8 mouse cellular contexts compared by ENCODE assay signal in the genomic region with DNA sequence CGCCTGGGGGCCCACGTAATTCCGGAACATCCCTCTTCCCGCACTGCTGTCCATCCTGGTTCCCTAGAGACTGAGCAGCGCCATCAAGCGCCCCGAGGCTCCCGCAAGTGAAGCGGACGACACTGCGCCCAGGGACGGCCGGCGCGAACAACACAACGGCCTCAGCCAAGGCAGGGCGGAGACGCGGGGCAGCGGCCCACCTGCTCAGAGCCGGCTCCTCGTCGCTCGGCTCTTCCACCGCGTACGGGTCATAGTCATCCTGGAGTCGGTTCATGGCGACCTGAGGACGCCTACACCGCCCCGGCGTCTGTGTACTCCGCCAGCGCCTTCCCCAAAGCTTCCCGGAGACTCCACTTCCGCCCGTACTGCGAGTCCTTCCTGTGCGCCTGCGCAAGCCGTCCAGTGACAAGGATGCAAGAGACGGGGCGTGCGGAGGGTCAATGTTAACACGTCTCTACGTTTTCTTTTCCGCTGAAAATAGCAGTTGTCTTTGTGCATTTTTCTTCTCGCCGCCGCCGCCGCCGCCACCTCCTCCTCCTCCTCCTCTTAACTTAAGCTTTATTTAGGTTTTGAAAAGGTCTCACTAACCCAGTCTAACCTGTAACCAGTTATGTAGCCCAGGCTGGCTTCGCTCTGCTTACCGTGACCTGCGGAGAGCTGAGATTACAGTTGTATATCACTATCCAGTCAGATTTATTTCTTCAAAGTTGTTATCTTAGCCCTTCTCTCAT. TPM values are rescaled to one million over a fixed set of nuclear protein-coding genes. Genes with fewer than 3 reads are reported as not detected.
DNase-seq lines count a peak whose midpoint lies in the region; ATAC-seq lines count a peak whose summit lies in the region.

A gene (minus strand): TSS at position 387 of the 731 bp plus-strand sequence.

- peaks cover 21% of the 10 kb centered on the region for H3K36me3 ChIP-seq in heart, embryonic 14.5 days (ENCODE audit: control insufficient read depth, insufficient read depth, low read length)
- H3K36me3 ChIP-seq in liver, embryonic 13.5 days = peaks cover 21% of the 10 kb centered on the region
- H3K36me3 ChIP-seq in stomach, embryonic 16.5 days (ENCODE audit: control insufficient read depth, insufficient read depth, low read length) = peaks cover 5% of the 10 kb centered on the region; the same call in 1 of the 2 replicates

- H3K4me2 ChIP-seq in heart, embryonic 14.5 days (ENCODE audit: low read length) = peak within 1 kb of the TSS; percentile 66
- peak within 1 kb of the TSS; percentile 85 for H3K4me2 ChIP-seq in liver, embryonic 13.5 days
- H3K4me2 ChIP-seq in stomach, embryonic 16.5 days (ENCODE audit: low read depth, low read length) = peak within 1 kb of the TSS; percentile 68

- WGBS in heart, embryonic 14.5 days = under 1% methylated on average over 57 of the region's 57 CpGs
- WGBS in liver, embryonic 13.5 days (ENCODE audit: insufficient replicate concordance) = under 1% methylated on average over 57 of the region's 57 CpGs
- WGBS in stomach, embryonic 16.5 days = under 1% methylated on average over 57 of the region's 57 CpGs

- peak within 1 kb of the TSS; percentile 87 for H3K27ac ChIP-seq in brown adipose tissue, adult 24 weeks (replicated peaks; ENCODE audit: low read depth, low read length)
- peak within 1 kb of the TSS; percentile 95 to 98 for H3K27ac ChIP-seq in heart, embryonic 14.5 days (replicated peaks in 1 of 2; ENCODE audit: control insufficient read depth in 1 of 2, insufficient read depth in 1 of 2, low read depth in 2 of 2, low read length in 2 of 2)
- peak within 1 kb of the TSS; percentile 97 for H3K27ac ChIP-seq in liver, embryonic 13.5 days
- peak within 1 kb of the TSS; percentile 96 for H3K27ac ChIP-seq in stomach, embryonic 16.5 days (ENCODE audit: low read length)

- H3K27me3 ChIP-seq in heart, embryonic 14.5 days (ENCODE audit: control insufficient read depth, insufficient read depth, low read length) = no peaks in the 10 kb centered on the region
- H3K27me3 ChIP-seq in liver, embryonic 13.5 days = no peaks in the 10 kb centered on the region
- no peaks in the 10 kb centered on the region for H3K27me3 ChIP-seq in stomach, embryonic 16.5 days (ENCODE audit: control insufficient read depth, insufficient read depth, low read length)

- DNase-seq in CD4-positive, CD25-positive, alpha-beta regulatory T cell, adult 2 months (ENCODE audit: low read depth, low spot score) = peak; percentile 96
- peak; percentile 73 for DNase-seq in fibroblast of lung, adult 2 months (ENCODE audit: low read depth)
- peak; percentile 97 for DNase-seq in kidney, postnatal 14 days
- peak; percentile 93 for DNase-seq in liver, embryonic 13.5 days
- DNase-seq in neural tube, embryonic 10.5 days (ENCODE audit: extremely low spot score, low spot score) = peak; percentile 92

- H3K4me3 ChIP-seq in brown adipose tissue, adult 24 weeks (ENCODE audit: insufficient read depth, low read depth, low read length) = peak within 1 kb of the TSS; percentile 75
- peak within 1 kb of the TSS; percentile 77 to 78 for H3K4me3 ChIP-seq in heart, embryonic 14.5 days (ENCODE audit: control insufficient read depth in 1 of 2, insufficient read depth in 1 of 2, low read depth in 1 of 2, low read length in 2 of 2)
- peak within 1 kb of the TSS; percentile 86 for H3K4me3 ChIP-seq in liver, embryonic 13.5 days (replicated peaks)
- H3K4me3 ChIP-seq in stomach, embryonic 16.5 days (replicated peaks; ENCODE audit: low read length) = peak within 1 kb of the TSS; percentile 67

- H3K4me1 ChIP-seq in brown adipose tissue, adult 24 weeks (ENCODE audit: control insufficient read depth, insufficient read depth, insufficient read length, low read length) = no peaks in the 10 kb centered on the region
- peaks cover 0 to 6% of the 10 kb centered on the region in 2 experiments; a peak in 3 of 4 replicates for H3K4me1 ChIP-seq in heart, embryonic 14.5 days (ENCODE audit: control insufficient read depth in 2 of 2, insufficient read depth in 2 of 2, low read length in 2 of 2)
- peaks cover 44% of the 10 kb centered on the region for H3K4me1 ChIP-seq in liver, embryonic 13.5 days (replicated peaks)
- 0 out of 2 replicates have a peak, but pooled peaks cover 3% of the 10 kb centered on the region for H3K4me1 ChIP-seq in stomach, embryonic 16.5 days (ENCODE audit: control insufficient read depth, insufficient read depth, low read length)

- H3K9ac ChIP-seq in heart, embryonic 14.5 days (ENCODE audit: low read length) = peak within 1 kb of the TSS; percentile 90
- H3K9ac ChIP-seq in liver, embryonic 13.5 days = peak within 1 kb of the TSS; percentile 92
- peak within 1 kb of the TSS; percentile 81 for H3K9ac ChIP-seq in stomach, embryonic 16.5 days (ENCODE audit: low read length)

- no peaks in the 10 kb centered on the region for H3K9me3 ChIP-seq in heart, embryonic 14.5 days (ENCODE audit: control insufficient read depth, low read length)
- no peaks in the 10 kb centered on the region for H3K9me3 ChIP-seq in liver, embryonic 13.5 days (replicated peaks)
- no peaks in the 10 kb centered on the region for H3K9me3 ChIP-seq in stomach, embryonic 16.5 days (replicated peaks; ENCODE audit: control insufficient read depth, low read length)

- peak; percentile 90 for ATAC-seq in heart, embryonic 14.5 days (ENCODE audit: insufficient number of reproducible peaks, insufficient read depth, low FRiP score, low read depth)
- peak; percentile 87 for ATAC-seq in liver, embryonic 13.5 days (ENCODE audit: low read depth)
- peak; percentile 94 for ATAC-seq in stomach, embryonic 16.5 days (ENCODE audit: insufficient read depth, low FRiP score)

RNA-seq across cellular contexts. Expression of the gene that starts here (rescaled TPM):
- polyA plus RNA-seq in brown adipose tissue, adult 24 weeks (2012; ENCODE audit: insufficient read depth, insufficient read length, missing spikeins) = 45.3 and 49.2 TPM in 2 replicates
- polyA plus RNA-seq in heart, embryonic 14.5 days (2014; fragmentation: Nextera tagmentation; extraction: Ambion mirVana) = 47.5 and 49.2 TPM in 2 replicates
- 50.0 and 50.3 TPM in 2 replicates for polyA plus RNA-seq in liver, embryonic 13.5 days (2015; fragmentation: Nextera tagmentation; extraction: Ambion mirVana)
- 51.9 and 57.0 TPM in 2 replicates for polyA plus RNA-seq in stomach, embryonic 16.5 days (2015; fragmentation: Nextera tagmentation; extraction: Ambion mirVana)

Comparison
In these comparisons a context has a peak if more than half of its experiments do, and no peak if none do; other contexts are left out.
1. Peak in every context shown above with its lines: DNase-seq, ATAC-seq, H3K4me3 ChIP-seq and H3K27ac ChIP-seq.